Mouse (Mus musculus): Measurements from ENCODE around the gene Fndc11.

GRCm38 (mm10) chr2:181272092-181272491, 52.3 kb downstream of the Fndc11 start:
- TF ChIP-seq CTCF (IDR thresholded peaks at IDR 0.05; ENCODE audit: borderline replicate concordance, extremely low read depth, insufficient read depth, insufficient read length): no peak
- no peak for TF ChIP-seq POLR2A (IDR thresholded peaks at IDR 0.05; ENCODE audit: borderline replicate concordance, extremely low read depth, insufficient read depth, insufficient read length, poor library complexity, severe bottlenecking)
